Mouse (Mus musculus): ENCODE measurements around the gene Taf4.

DNA sequence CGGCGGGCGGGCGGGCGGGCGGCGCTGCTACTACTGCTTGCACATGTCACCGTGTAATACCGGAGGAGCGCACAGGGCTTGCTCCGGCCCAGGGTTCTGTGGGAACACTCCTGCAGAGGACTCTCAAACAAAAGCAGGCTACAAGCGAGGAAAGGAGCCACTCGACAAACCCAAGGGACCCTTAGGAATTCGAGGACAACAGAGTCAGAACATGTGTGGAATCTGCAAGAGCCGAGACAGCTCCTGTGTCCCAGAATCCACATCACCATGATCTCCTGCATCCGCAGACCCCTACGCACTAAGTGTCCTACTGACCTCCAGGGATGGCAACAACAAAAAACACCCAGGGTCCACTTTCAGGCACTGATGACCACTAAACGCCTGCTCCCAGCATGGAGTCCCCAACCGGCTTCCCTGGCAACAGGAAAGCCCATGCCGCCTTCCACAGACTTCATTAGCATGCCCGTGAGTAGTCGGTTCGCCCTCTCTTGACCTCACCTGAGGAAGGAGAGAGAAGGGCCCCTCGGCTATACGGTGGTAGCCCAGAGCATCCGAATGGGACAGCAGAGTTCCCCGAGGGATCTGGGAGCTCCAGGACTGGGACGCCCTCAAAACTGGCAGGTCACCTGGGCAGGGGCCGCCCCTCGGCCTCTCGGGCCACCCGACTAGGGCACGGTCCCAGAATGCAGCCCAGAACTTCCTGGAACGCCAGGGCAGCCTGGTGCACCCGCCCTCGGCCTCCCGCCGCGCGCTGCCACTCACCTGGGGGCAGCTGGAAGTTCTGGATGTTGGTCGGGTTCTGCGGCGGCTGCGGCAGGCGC, 1.6 kb downstream of the Taf4 start:
- TF ChIP-seq POLR2A (IDR thresholded peaks at IDR 0.05; ENCODE audit: extremely low read depth, insufficient read depth, low read length) (no peak), CTCF (IDR thresholded peaks at IDR 0.05; ENCODE audit: extremely low read depth, insufficient read depth, low read length) (no peak)
